Mouse (Mus musculus) embryonic facial prominence, embryonic 13.5 days (tissue): ENCODE results near the gene Usp18. TPM values are rescaled to one million over a fixed set of nuclear protein-coding genes. Genes with fewer than 3 reads are reported as not detected.

ENCODE experiments used
- ATAC-seq: fragments of 200-750 bp; cut with Nextera tagmentation; 2 replicates; pipeline ENCODE4 v1.8.0; 2017; ENCODE audit warnings: low read depth; ENCODE audit not compliant: insufficient number of reproducible peaks, insufficient read depth, low FRiP score, low TSS enrichment
- H3K27ac ChIP-seq: fragments of 300-500 bp; sonication (generic); 2 replicates; pipeline ENCODE4 v1.5.1; 2015; ENCODE audit warnings: moderate library complexity, mild to moderate bottlenecking, inconsistent platforms
- H3K27me3 ChIP-seq: fragments of 300-500 bp; sonication (generic); 2 replicates; pipeline ENCODE4 v1.6.1; 2015; ENCODE audit warnings: mild to moderate bottlenecking, inconsistent platforms
- H3K36me3 ChIP-seq: fragments of 300-500 bp; sonication (generic); 2 replicates; pipeline ENCODE4 v1.6.1; 2015; ENCODE audit warnings: mild to moderate bottlenecking, inconsistent platforms
- H3K4me1 ChIP-seq: fragments of 300-500 bp; sonication (generic); 2 replicates; pipeline ENCODE4 v1.6.1; 2015; ENCODE audit warnings: inconsistent platforms
- H3K4me2 ChIP-seq: fragments of 300-500 bp; sonication (generic); 2 replicates; pipeline ENCODE4 v1.6.1; 2015; ENCODE audit warnings: moderate library complexity, mild to moderate bottlenecking, inconsistent platforms
- H3K4me3 ChIP-seq: fragments of 300-500 bp; sonication (generic); 2 replicates; pipeline ENCODE4 v1.5.1; 2015; ENCODE audit warnings: mild to moderate bottlenecking, inconsistent platforms
- H3K9ac ChIP-seq: fragments of 300-500 bp; sonication (generic); 2 replicates; pipeline ENCODE4 v1.6.1; 2015; ENCODE audit warnings: mild to moderate bottlenecking, inconsistent platforms
- H3K9me3 ChIP-seq: fragments of 300-500 bp; sonication (generic); 2 replicates; pipeline ENCODE4 v1.6.1; 2016; ENCODE audit warnings: inconsistent platforms
- WGBS: fragments of 180-500 bp; shearing (Covaris S2); methylation state at CpG from one replicate; pipeline ENCODE4 v1.1.7; 2015; ENCODE audit warnings: mixed read lengths; 5-methylcytosine and 5-hydroxymethylcytosine counted together
- polyA plus RNA-seq: library from polyadenylated mRNA; unstranded; fragments of >200 nt; fragmentation: Nextera tagmentation; extraction: Ambion mirVana; gene quantifications from 2 replicates; pipeline ENCODE4 v1.2.1, GENCODE M21; 2015

Usp18 gene
- polyA plus RNA-seq, result 1.6 and 1.8 TPM in 2 replicates

DNA sequence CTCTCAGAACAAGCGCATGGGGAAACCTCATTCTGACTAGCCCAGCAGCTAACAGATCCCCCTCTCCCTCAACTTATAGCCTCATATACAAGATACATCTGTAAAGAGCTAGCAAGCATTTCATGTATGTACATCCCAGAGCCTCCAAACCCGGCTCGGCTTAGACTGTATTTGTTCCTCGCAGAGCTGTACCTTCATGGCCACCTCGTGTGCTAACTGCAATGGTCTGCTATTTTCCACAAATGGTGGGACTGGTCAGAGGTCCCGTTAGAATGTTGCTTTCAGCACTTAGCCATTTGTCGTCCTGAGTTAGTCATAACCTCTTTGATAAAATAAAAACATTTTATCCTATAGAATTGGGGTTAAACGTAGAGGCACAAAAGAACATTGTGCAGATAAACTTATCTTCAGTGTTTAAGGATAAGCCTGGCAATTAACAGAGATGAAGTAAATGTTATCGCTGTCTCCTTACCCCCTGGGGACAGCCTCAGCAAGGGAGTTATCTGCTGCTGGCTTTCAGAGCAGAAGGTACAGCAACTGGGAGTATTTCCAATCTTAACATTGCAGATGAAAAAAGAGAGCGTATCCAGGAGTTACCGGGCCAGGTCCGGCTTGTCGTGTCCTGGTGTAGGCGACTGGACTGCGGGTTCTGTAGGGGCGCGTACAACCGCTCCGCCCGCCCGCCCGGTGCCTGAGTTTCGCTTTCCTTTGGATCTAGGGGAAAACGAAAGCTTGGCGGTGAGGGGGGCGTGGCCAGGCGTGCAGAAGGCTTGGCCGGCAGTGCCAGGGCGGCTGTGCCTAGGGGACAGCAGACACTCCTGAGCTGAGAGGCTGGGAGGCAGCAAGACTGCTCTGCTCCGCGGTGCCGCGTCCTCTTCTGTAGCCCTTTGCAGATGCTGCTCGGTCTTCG is at the start of gene Usp18:
Gene Usp18 (plus strand): TSS at position 780 of the 910 bp plus-strand sequence.
- Histone ChIP-seq H3K4me3 (peak within 1 kb of the TSS; percentile 64), H3K27me3 (peaks cover 27% of the 10 kb centered on the region), H3K27ac (no peak within 1 kb of the TSS), H3K9ac (peak within 1 kb of the TSS; percentile 72), H3K9me3 (no peaks in the 10 kb centered on the region), H3K4me1 (peaks cover 4% of the 10 kb centered on the region; the same call in 1 of the 2 replicates), H3K4me2 (peak within 1 kb of the TSS; percentile 67), H3K36me3 (no peaks in the 10 kb centered on the region)
- ATAC-seq, result peak; percentile 84
- 8% methylated on average over 35 of the region's 35 CpGs for WGBS

DNA sequence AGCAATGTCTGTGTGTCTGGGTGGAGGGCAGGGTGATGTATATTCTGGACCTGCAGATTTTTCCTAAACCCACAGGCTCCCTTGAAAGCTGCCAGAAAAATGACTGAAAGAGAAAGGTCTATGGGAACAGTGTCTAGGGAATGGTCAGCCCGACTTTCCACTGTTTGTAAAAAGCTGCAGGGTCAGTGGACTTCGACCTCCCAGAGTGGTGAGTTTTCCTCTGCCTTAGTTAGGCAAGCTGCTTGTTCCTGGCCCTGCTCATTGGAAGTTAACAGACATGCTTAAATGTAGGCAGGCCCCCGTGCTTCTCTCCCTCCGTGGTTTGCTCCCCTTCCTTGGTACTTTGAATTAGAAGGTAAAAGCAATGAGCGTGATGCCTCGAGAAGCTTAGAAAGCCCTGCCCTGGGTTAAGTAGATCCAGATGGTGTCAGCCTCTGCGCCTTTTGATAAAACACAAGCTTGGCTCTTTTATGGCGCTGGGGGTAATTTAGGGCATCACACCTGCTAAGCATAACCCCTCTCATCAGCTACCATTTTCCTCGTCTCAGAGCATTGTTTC is 47.8 kb upstream of the Usp18 start:
- H3K27ac ChIP-seq, result no peak overlapping the region
- no peak overlapping the region for H3K4me2 ChIP-seq
- no peak overlapping the region for H3K4me3 ChIP-seq
- peaks cover 31% of the 10 kb centered on the region for H3K36me3 ChIP-seq
- H3K9ac ChIP-seq, result 0 out of 2 replicates have a peak overlapping the region, but pooled peaks have one; percentile 16
- 22% methylated on average over 9 of the region's 9 CpGs for WGBS
- H3K27me3 ChIP-seq, result no peaks in the 10 kb centered on the region
- no peak for ATAC-seq
- H3K4me1 ChIP-seq, result peaks cover 5% of the 10 kb centered on the region; the same call in 1 of the 2 replicates
- H3K9me3 ChIP-seq, result 0 out of 2 replicates have a peak, but pooled peaks cover 4% of the 10 kb centered on the region

DNA sequence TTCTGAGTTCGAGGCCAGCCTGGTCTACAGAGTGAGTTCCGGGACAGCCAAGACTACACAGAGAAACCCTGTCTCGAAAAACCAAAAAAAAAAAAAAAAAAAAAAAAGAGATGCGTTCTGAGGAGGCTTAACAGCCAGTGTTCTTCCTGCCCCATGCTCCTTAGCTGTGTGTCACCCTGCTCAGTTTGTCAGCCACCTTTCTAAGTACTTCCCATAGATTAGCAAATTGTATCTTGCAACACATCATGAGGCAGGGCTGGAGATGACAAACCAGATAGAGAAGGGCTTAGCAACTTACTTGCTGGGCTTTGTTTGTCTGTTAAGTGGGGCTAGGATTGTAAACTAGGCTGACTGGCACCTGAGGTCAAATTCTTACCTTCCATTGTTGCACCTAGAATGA is 45.2 kb upstream of the Usp18 start:
- H3K9ac ChIP-seq, result no peak overlapping the region
- peaks cover 5% of the 10 kb centered on the region; the same call in 1 of the 2 replicates for H3K4me1 ChIP-seq
- H3K4me2 ChIP-seq, result no peak overlapping the region
- peaks cover 9% of the 10 kb centered on the region; the same call in 1 of the 2 replicates for H3K36me3 ChIP-seq
- no peak for ATAC-seq
- 88% methylated on average over 4 of the region's 4 CpGs for WGBS
- H3K4me3 ChIP-seq, result no peak overlapping the region
- H3K27me3 ChIP-seq, result no peaks in the 10 kb centered on the region
- no peak overlapping the region for H3K27ac ChIP-seq
- 0 out of 2 replicates have a peak, but pooled peaks cover 4% of the 10 kb centered on the region for H3K9me3 ChIP-seq

DNA sequence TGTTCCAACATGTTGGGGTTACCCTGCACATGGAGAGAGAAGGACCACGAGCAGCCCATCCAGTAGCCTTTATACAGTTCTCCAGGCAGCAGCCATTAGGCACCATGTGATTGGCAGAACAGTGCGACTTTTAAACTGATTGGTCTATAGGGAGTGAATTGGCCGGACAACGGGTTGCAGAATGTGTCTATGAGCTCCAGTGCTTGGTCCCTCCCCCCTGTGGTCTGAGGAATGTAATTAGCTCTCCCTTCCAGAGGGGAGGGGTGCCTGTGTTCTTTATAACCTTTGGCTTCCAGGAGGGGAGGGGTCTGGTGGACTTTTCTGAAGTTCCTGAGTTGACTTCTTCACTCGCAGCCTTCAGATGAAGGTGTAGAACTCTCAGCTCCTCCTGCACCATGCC is 43.7 kb upstream of the Usp18 start:
- Histone ChIP-seq H3K36me3 (0 out of 2 replicates have a peak, but pooled peaks cover under 1% of the 10 kb centered on the region), H3K4me2 (no peak overlapping the region), H3K4me1 (peaks cover 5% of the 10 kb centered on the region; the same call in 1 of the 2 replicates), H3K4me3 (no peak overlapping the region), H3K9me3 (0 out of 2 replicates have a peak, but pooled peaks cover 4% of the 10 kb centered on the region), H3K27ac (no peak overlapping the region), H3K9ac (no peak overlapping the region), H3K27me3 (no peaks in the 10 kb centered on the region)
- ATAC-seq, result no peak
- 78% methylated on average over 5 of the region's 5 CpGs for WGBS

DNA sequence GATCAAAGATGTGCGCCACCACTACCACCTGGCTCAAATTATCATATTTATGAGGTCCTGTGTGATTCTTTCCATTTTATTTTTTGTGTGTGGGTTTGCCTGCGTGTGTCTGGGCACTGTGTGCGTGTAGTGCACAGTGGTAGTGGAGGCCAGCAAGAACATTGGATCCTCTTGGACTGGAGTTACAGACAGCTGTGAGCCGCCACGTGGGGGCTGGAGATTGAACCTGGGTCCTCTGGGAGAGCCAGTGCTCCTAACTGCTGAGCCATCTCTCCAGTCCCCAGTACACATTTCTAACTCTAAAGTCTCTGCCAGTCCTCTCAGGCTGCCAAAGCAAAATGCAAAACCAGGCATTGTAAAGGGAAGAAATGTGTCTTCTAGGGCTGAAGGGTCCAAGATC is 39.2 kb upstream of the Usp18 start:
- no peak overlapping the region for H3K4me2 ChIP-seq
- H3K27me3 ChIP-seq, result peaks cover 25% of the 10 kb centered on the region
- no peak overlapping the region for H3K9ac ChIP-seq
- H3K27ac ChIP-seq, result no peak overlapping the region
- H3K4me3 ChIP-seq, result no peak overlapping the region
- 82% methylated on average over 5 of the region's 5 CpGs for WGBS
- no peaks in the 10 kb centered on the region for H3K36me3 ChIP-seq
- H3K9me3 ChIP-seq, result peaks cover 8% of the 10 kb centered on the region; the same call in 1 of the 2 replicates
- no peak for ATAC-seq
- peaks cover 14% of the 10 kb centered on the region for H3K4me1 ChIP-seq

DNA sequence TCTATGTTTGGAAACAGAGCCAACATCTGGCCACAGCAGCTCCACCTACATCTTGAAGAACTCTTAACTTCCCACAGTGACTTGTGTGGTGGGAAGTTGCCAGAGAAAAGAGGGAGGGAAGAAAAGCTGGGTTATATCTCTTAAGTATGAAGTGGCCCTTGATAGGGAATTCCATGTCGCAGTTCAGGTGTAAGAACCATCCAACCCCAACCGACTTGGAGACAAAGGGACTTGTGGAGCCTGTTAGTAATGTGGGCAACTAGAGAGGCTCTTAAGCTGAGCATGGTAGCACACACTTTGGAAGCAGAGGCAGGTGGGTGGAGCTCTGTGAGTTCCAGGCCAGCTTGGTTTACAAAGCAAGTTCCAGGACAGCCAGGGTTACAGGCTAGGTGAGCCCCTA is 36.1 kb upstream of the Usp18 start:
- Histone ChIP-seq H3K9ac (no peak overlapping the region), H3K27ac (no peak overlapping the region), H3K9me3 (peaks cover 4% of the 10 kb centered on the region; the same call in 1 of the 2 replicates), H3K27me3 (peaks cover 37% of the 10 kb centered on the region), H3K4me2 (no peak overlapping the region), H3K4me3 (no peak overlapping the region), H3K36me3 (no peaks in the 10 kb centered on the region), H3K4me1 (peaks cover 19% of the 10 kb centered on the region)
- no peak for ATAC-seq
- WGBS, result 85% methylated on average over 2 of the region's 2 CpGs

DNA sequence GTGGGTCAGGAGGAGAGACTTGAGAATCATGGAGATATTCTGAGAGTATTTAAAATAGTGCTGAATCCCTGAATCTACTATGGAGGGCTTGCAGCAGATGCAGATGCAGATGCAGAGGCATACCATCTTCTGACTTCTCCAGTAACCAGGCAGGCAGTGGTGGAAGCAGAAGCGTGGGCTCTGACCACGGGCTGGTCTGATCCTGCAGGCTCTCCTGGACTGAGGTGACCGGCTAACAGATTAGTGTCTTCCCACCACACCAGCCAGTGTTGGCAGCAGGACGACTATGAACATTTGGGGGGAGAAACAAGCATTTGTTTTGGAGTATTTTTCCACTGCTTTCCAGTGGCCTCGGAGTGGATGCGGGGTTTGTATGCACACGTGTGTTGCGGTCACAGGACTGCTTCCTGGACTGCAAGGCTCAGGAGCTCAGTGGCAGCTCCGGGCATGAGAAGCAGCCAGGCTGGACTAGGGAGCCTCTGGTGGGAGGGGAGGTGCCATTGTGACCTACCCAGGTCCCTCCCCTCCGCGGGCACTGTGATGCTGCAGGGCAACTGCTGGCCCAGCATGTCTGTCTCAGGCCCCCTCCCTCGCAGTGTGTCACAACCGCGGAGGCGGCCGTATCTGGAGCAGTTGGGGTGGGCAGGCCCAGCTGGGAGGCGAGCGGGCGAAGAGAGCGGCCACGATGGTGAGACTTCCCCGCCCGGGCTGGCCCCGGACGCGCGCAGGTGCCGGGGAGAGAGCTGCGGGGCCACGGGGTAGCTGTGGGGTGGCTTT is 35.4 kb upstream of the Usp18 start, which contains the start of gene Tuba8:
Gene Tuba8 (plus strand): TSS at position 548 of the 777 bp plus-strand sequence.
- H3K36me3 ChIP-seq, result no peaks in the 10 kb centered on the region
- H3K4me3 ChIP-seq, result peak within 1 kb of the TSS; percentile 43
- WGBS, result 4% methylated on average over 30 of the region's 30 CpGs
- H3K27ac ChIP-seq, result no peak within 1 kb of the TSS
- peaks cover 19% of the 10 kb centered on the region for H3K4me1 ChIP-seq
- H3K27me3 ChIP-seq, result peaks cover 37% of the 10 kb centered on the region
- H3K9ac ChIP-seq, result peak within 1 kb of the TSS; percentile 60
- H3K4me2 ChIP-seq, result peak within 1 kb of the TSS; percentile 80
- no peak for ATAC-seq
- peaks cover 4% of the 10 kb centered on the region; the same call in 1 of the 2 replicates for H3K9me3 ChIP-seq

DNA sequence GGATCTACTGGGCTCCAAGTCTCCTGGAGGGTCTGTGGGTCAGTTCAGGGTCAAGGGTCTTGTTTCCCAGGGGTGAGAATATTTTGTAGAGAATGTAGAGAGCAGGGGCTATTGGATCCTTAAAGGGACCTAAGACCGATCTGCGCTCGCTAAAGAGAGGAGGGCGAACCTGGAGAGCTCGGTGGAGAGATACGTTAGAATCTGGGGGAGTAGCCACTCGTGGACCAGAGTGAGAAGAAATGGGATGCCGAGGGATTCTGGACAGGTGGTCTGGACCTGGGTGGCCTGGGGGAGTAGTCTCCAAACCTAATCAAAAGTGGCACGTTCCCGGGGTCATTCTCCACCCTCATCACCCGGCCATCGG is 34.8 kb upstream of the Usp18 start:
- 5% methylated on average over 12 of the region's 12 CpGs for WGBS
- peak overlapping the region; percentile 43 for H3K4me3 ChIP-seq
- H3K27ac ChIP-seq, result no peak overlapping the region
- peak overlapping the region; percentile 80 for H3K4me2 ChIP-seq
- no peak for ATAC-seq
- H3K9ac ChIP-seq, result peak overlapping the region; percentile 60
- H3K27me3 ChIP-seq, result peaks cover 37% of the 10 kb centered on the region
- no peaks in the 10 kb centered on the region for H3K36me3 ChIP-seq
- H3K4me1 ChIP-seq, result peaks cover 19% of the 10 kb centered on the region
- peaks cover 4% of the 10 kb centered on the region; the same call in 1 of the 2 replicates for H3K9me3 ChIP-seq

DNA sequence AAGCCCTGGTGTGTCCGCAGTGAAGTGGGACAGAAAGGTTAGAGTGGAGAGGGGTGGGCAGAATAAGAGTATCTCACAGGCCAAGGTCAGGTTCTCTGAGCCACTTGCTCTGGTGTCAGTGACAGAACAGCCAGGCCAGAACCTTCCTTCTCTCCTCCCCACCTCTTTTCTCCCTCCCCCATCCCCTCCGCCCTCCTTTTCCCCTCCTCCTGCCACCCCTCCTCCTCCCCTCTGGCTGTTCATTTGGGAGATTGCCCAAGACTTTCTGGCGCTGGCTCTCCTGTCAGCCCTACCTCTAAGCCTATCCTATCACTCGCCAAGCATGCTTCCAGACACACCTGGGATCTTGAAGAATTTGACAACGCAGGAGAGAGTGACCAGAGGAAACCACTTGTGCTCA is 34.0 kb upstream of the Usp18 start:
- 0 out of 2 replicates have a peak overlapping the region, but pooled peaks have one; percentile 60 for H3K9ac ChIP-seq
- no peak for ATAC-seq

DNA sequence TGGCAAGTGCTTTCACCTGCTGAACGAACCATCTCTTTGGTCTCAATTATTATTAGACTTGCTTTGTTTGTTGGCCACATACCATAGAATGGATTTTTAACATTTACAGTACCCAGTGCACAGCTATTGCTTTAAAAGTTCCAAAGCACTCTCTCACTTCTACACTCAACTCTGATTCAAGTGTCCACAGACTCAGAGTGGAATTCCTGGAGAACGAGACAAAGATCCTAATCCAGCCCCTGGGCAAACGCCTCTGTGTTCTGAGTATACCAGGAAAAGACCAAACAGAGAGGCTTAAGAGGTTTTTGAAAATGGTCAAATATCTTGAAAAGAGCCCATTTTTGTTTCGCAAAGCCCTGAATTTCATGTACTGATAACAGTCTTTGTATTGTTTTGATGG is 32.7 kb upstream of the Usp18 start:
- Histone ChIP-seq H3K36me3 (no peaks in the 10 kb centered on the region), H3K4me2 (no peak overlapping the region), H3K9me3 (peaks cover 3% of the 10 kb centered on the region; the same call in 1 of the 2 replicates), H3K27me3 (peaks cover 37% of the 10 kb centered on the region), H3K27ac (no peak overlapping the region), H3K4me3 (no peak overlapping the region), H3K9ac (no peak overlapping the region), H3K4me1 (peaks cover 19% of the 10 kb centered on the region)
- 62% methylated on average over 4 of the region's 4 CpGs for WGBS
- no peak for ATAC-seq

More for the DNA sequence above, 34.0 kb upstream of the Usp18 start:
- H3K36me3 ChIP-seq, result no peaks in the 10 kb centered on the region
- H3K27ac ChIP-seq, result no peak overlapping the region
- peak overlapping the region; percentile 80; the same call in 1 of the 2 replicates for H3K4me2 ChIP-seq
- peaks cover 4% of the 10 kb centered on the region; the same call in 1 of the 2 replicates for H3K9me3 ChIP-seq
- H3K4me3 ChIP-seq, result peak overlapping the region; percentile 43; the same call in 1 of the 2 replicates
- WGBS, result 7% methylated on average over 4 of the region's 5 CpGs
- H3K4me1 ChIP-seq, result peaks cover 19% of the 10 kb centered on the region
- H3K27me3 ChIP-seq, result peaks cover 37% of the 10 kb centered on the region

DNA sequence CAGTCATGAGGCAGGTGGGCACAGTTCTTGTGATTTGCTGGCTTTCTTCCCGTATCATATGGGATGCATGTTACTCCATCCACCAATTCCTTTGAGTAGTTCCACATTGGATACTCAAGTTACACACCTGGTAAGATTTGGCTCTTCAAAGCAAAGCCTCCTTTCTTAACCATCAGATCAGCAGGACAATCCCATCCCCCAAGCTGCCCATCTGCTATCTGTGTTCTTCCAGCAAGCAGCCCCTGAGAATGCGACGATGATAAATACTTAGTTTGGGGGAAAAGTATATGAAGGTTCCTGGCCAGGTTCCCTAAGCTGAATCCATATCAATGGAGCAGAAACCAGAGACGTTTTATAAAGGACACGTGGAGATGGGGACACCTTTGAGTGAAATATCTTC is 31.5 kb upstream of the Usp18 start:
- Histone ChIP-seq H3K27me3 (peaks cover 34% of the 10 kb centered on the region), H3K9me3 (no peaks in the 10 kb centered on the region), H3K27ac (no peak overlapping the region), H3K36me3 (no peaks in the 10 kb centered on the region), H3K4me2 (no peak overlapping the region), H3K9ac (no peak overlapping the region), H3K4me1 (peaks cover 19% of the 10 kb centered on the region), H3K4me3 (no peak overlapping the region)
- no peak for ATAC-seq
- WGBS, result 81% methylated on average over 5 of the region's 5 CpGs
